Mouse (Mus musculus) liver (tissue): Measurements from ENCODE around the gene Slc45a1.

Source experiments
- DNase-seq: peaks from one replicate; pipeline ENCODE4 v3.0.0-alpha.2; 2020; ENCODE audit warnings: mixed read lengths

Gene Slc45a1

DNA sequence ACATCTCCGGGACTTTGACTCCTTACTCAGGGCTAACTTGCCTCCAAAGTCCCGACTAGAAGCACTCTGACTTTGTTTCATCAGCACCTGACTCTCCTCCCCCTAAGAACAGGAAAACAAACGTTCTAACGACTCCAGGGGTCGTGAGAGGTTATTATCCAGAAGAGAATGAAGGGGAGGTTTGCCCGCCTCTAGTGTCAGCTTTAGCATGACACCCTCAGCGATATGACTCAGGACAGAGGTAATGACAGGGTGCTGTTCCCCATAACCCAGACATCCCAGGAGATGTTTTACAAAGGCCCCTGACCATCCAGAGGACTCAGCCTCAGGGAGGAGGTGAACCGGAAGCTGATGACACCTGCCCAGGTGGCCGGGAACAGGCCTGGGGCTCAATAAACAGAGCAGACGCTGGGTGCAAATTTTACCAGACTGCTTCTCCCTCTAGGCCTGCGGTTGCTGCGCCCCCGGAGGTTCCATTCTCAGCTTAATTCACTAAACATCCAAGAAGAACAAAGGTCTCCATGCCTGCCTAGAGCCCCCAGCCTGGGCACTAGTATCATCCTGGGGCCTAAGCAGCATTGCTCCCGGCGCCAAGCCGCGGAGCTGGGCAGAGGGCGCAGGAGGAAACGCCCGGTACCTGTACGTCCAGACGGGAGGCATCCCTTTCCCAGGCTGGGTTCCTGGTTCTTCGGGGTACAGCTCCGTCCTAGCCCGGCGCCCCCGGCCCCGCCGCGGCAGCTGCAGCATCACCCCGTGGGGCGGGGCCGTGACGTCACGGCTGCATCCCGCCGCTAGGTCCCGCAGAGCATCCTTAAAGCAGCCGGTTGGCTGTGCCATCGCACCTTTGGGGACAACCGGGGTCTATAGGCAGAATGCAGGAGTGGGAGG, at the start of gene Slc45a1:
Gene Slc45a1, minus strand, starts transcription at position 785 of the 888 bp plus-strand sequence.
- DNase-seq, result no peak

DNA sequence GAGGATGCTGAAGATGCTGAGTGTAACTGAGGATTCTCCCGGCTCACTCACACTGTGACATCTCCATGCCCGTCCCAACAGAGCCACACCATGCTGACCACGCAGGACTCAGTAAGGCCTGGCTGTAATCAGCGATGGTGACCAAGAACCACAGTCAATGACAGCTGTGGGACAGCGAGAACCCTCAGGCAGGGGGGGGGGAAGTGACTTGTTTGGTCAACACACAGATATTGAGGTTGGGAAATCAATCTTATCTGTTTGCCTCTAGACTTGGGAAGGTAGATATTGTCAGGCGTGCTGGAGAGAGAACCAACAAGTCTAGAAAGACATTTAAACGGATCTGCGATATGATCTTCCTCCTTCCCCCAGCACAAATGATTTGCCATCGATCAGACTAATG, 48.9 kb upstream of the Slc45a1 start:
- DNase-seq, result no peak

DNA sequence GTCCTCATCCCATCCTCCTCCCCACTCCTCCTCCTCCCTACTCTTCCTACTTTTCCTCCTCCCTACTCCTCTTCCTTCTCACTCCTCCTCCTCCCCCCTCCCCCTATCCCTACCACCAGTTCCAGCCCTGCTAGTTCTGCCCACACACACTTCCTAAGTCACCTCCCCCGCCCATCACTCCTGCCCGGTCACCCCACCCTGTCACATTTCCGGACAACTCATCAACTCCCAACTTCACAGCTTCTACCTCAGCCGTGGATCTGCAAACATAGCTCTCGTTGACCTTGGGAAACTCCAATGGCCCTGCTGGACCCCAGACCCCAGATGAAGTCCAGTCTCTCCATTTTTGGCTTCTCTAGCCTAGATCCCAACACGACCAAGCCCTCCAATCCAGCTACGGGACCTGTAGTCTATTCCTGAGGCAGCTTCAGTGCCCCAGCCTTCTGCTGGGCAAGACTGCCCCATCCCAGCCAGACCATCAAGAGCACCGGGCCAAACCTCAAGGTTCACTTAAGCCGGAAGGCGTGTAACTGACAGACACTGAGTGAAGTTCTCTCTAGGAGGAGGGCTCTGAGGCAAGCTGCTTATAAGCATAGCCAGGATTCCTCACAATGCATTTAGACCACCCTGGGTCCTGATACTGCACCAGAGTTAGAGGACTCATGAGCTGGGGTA, 42.6 kb upstream of the Slc45a1 start:
- DNase-seq, result no peak

DNA sequence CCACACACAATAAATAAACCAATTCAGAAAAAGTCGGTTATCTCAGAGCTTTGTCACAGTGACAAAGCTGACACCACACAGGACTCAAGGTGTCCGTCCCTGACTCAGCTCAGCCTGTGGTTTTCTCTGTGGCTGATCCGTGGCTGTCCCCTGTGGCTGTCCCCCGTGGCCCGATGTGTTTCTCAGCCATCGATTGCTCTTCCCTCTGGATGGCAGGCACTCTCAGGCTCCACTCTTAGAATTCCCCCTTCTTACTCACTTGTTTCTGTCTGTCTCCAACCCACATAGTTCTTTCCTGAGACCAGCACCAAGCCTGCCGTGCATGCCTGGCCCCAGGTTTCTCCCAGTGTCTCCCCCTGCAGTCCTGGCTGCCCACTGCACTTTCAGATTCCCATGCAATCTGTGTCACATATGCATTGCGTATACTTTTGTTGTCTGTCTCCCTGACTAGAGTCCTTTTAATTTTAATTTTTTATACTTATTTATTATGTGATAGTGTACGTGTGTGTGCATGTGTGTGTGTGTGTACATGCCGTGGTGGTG, 41.0 kb upstream of the Slc45a1 start:
- DNase-seq, result no peak

DNA sequence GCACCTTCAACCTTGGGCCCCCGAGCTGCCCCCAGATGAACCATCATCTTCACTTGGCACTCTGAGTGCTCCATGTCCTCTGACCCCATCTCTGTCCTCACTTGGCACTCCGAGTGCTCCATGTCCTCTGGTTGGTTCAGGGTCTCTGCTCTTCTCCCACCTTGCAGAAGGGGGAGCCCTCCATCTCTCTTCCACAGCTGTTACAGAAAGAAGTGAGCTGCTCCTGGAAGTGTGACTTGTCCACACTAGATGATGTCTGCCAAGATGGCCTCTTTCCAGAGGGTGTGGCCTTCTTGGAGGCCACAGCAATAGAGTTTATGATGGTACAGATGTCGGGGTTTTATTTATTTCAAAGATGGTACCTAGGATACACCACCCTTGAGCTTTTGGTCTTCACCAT, 38.8 kb upstream of the Slc45a1 start:
- no peak for DNase-seq

DNA sequence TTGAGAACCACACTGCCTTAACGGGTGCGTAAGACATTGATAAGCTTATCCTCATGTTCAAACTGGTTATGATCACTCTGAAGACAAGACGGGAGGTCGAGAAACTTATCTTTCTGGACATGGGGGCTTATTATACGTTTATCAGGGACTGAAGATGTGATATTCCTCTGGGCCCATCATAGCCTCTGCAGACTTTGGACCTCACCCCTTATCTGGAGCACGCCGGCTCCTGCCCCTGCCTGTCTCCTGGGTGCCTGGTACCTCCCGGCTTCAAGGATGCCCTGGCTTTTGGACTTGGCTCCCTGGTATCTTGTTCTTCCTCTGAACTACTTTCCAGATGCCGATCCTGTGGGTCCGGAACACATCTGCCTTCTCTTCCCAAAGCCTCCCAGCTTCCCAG, 37.6 kb upstream of the Slc45a1 start:
- peak; percentile 43 for DNase-seq

DNA sequence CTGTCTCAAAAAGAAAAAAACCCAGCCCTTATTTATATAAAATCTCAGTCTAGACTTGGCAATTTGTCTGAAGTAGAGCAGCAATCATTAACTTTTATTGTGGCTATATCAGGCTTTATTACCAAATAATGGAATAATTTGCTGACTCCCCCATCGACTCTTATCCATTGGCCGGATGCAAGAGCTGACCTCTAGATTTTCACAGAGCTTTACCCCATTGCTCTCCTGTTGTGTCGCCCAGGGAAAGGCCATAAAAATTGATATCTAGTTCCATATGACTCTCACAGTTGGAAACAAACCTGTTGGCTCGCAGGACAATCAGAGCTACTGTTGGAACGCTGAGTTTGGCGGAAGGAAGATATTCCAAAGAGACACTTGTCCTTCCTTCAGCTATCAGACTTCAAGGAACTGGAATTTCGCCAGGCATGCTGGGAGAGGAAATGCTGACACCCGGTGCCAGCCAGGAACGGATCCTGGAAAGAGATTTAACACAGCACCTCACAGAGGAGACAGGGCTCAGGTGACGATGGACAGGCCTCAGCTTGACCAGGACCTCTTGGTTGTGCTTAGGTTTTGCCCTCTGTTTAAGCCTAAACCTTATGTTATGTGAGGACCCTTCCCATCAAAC, 35.3 kb upstream of the Slc45a1 start:
- DNase-seq, result no peak

DNA sequence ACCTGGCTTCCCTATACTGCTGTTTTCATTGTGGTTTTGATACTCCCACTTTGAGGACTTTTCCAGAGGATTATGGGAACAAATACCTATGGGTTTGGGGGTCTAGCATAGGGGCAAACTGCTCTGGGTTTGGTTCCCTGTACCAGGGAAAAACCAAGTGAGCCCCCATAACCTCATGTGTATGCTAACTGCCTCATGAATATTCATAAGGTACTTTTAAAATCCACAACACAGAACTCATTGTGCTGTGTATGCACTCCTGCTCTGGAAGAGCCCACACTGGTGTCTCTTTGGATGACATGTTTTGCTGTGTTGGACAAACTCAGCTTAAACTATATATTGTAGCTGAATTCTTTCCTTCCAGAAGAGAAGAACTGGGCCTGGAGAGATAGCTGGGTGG, 34.6 kb upstream of the Slc45a1 start:
- no peak for DNase-seq

DNA sequence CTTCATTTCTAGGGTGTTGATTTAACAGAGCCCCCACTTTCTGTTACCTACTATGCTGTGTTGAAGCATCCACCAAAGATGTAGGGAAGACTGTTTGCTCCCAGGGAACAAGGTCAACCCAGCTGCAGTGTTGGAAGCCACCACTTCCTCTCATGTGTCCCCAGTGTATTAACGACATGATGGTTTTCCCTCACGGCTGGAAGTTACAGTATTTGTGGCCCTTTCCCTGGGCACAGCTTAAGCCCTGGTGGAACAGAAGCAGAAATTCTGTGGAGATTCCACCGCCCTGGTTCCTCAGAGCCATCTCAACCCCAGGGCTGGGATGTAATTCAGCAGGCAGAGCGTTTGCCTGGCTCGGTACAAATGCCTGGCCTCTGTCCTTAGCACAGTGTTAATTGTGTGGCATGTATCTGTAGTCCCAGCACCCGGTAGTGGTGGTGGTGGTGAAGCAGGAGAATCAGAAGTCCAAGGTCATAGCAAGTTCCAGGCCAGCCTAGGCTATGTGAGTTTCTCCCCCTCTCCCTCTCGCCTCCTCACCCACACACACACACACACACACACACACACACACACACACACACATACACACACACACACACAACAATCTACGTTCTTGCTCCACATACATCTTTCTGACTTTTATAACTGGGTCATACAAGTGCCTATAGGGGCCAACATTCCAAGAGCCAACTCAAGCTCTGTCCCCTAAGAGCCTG, 34.0 kb upstream of the Slc45a1 start:
- no peak for DNase-seq

DNA sequence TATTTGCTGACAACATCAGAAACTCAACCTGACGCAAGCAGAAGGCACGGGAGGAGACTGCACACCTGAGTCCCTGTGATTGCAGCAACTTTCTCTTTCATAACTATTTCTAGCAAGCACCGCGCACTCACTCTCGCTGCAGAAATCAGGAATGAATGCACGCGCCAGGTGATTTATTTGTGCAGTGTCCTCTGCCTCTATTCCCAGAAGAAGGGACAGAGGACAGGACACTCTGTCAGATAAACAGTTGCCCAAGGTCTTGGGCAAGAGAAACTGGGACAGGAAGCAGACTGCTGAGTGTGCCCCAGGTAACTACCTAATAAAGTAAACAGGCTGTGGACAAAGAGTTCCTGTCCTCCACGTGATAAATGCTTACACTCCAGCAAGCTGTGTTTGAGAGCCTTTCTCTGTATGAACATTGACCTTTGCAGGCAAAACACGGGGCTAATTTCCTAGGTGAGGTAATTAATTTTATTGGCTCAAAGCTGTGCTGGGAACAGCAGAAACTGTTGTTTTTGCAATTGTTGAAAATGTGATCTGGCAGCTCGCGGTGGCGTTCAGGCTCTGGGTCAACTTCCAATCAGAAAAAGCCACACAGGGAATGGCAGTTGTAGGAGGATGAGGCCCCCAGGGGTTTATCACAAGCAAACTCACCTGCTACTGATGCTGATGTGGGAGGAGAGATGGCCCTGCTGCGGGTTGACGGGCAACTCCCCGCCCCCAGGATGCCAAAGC, 33.2 kb upstream of the Slc45a1 start:
- no peak for DNase-seq

DNA sequence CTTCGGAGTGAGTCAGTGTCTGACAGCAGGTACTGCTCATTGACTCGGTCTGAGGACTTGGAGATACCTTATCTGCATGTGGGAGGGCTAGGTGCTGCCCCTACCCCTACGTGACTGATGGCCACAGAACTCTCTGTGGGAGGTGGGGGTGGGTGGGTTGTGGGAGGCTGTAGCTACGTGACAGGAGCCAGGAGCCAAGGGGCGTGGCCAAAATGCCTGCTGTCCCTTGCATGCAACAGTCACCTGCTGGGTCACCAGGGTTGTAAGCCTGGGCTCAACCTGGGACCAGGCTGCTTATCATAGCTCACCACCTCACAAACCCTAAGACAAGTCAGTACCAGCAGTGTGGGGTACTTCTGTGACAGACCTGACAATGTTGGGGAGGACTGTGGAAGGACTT, 28.4 kb upstream of the Slc45a1 start:
- no peak for DNase-seq

DNA sequence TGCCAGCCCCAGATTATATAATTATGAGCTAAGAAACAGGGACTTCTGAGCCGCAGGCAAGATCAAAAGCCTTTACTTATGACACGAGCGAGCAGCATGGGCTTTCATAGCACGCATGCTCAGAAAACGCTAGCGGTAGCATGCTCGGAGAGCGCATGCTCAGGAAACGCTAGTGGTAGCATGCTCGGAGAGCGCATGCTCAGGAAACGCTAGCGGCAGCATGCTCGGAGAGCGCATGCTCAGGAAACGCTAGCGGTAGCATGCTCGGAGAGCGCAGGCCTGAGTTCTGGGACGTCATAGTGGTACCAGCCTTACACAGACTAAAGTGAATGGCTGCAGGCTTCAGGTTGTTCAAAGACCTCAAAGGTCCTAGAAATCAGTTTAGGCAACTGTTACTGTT, 26.8 kb upstream of the Slc45a1 start:
- DNase-seq, result no peak

DNA sequence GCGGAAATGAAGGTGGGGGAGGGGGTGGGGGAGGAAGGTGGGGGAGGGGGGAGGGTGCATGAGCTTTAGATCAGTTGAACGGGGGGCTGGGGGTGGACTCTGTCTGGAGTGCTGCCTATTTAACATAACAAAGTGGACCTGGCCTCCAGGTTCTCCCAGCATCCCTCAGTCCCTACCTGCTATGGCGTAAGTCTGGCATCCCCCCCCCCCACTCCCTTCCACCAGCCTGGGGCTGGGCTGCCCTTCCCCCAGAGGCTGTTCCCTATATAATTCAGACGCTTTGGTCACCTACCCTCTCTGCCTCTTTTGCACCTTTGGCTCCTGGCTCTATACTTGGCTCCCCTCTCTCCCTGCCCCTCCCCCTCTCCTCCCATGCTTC, 25.9 kb upstream of the Slc45a1 start:
- DNase-seq, result no peak

DNA sequence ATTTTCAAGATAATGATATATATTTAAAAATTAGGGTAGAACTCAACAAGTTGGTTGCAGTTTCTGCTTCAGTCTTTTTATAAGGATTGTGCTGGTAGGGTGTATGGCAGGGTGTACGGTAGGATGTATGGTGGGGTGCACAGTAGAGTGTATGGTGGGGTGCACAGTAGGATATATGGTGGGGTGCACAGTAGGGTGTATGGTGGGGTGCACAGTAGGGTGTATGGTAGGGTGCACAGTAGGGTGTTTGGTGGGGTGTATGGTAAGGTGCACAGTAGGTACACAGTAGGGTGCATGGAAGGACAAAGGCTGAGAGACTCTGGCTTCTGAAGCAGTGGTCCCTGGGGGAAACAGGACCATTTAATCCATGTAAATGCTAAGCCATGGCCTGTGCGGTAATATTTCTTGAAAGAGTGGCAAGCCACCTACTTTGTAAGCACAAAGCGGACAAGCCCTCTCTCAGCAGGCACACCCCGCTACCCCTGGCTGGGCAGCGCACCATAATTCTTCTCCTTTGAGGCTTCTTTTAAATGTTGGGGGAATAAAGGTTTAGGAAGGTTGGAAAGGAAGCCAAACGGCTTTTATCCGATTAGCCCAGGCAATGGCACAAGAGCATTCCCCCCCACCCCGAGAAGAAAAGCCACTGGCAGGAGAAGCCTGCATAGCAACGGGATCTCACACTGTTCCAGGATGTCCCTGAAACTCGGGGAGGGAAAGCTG, 25.3 kb upstream of the Slc45a1 start:
- no peak for DNase-seq

DNA sequence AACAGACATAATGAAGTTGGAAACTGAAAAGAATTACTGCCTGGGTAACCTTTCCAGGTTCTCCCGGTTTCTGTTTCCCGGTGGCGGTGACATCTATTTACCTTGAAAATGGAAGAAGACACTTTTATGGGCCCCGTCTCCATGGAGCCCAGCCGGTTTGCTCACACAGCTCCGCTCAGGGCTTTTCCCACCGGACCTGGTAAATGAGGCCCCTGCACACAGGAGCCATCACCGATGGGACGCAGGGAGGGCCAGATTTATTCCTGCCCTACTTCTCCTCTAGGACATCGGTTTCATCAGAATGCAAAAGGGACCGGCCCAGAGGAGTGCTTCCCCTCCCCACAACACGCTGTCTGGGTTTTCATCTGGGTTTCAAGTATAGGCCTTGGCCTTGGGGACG, 24.1 kb upstream of the Slc45a1 start:
- no peak for DNase-seq

DNA sequence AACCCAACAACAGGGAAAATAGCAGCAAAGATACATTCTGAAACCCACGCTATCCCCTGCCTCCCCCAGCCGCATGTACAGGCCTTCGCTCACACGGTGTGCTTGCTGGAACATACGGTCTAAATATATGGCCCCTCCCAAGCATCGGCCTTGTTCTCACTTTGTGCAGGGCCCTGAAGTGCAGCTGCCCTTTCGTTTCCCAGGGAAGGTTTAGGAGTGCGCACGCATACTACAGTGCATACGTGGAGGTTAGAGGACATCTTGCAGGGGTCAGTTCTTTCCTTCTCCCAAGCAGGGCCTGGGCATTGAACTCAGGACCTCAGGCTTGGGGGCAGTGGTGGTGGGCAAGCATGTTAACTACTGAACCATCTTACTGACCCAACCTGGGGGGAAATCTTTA, 23.3 kb upstream of the Slc45a1 start:
- DNase-seq, result no peak

DNA sequence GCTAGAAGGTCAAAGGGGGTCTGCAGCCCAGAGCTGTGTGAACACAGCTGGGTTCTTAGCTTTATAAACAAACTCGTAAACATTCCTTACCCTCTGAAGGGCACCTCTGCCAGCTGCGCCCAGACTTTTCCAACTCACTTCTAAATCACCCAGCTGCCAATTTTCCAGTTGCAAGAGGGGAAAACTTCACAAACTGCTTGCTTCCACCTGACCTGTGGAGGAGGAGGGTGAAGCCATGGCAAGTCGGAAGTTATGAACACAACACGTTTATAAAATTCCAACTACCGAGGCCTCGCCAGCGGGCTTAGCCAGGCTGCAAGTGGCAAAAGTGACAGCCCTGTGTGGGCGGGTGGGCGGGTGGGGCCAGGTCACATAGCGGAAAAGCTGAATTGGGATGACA, 13.8 kb upstream of the Slc45a1 start:
- DNase-seq, result no peak

DNA sequence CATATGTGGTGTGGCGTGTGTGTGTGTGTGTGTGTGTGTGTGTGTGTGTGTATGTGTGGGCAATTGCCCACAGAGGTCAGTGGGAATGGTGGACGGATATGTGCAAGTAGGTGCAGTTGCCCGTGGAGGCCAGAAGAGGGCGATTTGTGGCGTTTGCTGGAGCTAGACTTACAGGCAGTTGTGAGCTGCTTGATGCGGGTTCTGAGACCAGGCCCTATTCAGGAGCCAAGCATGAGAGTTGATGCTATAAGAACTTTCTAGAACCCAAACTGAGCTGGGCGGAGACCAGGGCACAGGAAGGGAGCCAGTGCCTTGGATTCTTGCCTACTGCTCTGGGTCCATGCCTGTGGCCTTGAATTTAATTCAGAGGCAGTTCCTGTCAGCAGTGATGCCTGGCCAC, 12.8 kb upstream of the Slc45a1 start:
- peak; percentile 26 for DNase-seq

DNA sequence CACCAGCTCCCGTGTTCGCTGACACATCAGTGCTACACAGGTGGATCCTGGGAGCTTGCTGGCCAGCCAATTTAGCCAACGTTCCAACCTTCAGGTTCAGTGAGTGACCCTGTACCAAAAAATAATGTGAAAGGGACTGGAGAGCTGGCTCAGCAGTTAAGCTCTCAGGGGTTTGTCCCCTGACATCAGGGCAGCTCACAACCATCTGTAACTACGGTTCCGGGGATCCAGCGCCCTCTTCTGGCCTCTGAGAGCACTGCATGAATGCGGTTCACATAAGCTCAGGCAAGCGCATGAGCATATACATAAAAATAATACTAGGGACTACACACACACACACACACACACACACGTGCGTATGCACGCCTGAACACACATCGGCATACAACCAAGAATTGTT, 11.2 kb upstream of the Slc45a1 start:
- peak; percentile 61 for DNase-seq

DNA sequence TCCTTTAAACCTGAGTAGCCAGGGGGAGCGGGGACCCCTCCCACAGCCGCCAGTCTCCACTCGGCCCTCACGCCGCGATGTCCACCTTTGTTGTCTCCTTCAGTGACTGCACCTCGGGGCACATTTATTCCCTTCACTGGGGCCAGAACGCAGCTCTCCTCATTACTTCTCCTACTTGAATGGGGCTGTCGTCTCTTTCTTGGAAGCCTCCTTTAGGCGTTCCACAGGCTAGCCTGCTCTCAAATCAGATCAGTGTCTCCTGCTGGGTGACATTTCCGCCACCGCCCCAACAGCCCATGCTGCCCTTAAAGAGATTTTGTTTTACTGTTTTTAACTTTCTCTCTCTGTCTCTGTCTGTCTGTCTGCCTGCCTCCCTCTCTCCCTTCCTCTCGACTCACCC, 9.9 kb upstream of the Slc45a1 start:
- no peak for DNase-seq

DNA sequence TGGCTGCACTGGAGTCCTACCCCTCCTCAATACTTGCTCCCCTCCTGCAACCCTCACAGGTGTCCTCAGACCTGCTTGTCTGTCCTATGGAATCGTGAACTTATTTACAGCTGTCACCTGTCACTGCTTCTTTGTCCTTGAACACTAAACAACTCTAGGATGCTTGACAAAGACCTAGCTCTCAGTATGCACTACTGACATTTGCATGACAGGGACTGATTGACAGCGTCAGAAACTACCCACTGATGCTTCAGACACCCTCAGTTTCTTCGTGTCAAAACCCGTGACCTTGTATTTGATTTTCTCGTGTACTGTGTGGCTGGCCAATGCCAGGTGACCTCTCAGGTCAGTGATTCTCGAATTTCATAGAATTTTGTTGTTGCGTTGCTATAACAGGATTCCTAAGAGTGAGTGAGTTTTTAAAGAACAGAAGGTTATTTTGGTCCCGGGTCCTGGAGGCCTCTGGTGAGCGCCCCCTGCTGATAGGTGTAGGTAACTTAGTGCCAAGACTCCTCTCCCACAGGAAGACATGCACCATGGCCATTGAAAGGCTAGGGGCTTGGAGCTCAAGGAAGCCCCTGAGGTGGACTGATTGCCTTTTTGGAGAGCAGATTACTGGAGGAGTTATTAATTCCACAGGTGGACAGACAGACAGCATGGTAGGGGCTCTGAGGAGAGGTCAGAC, 8.1 kb upstream of the Slc45a1 start:
- DNase-seq, result peak; percentile 29
